Mouse (Mus musculus) lung, adult 2 months (tissue): ENCODE results near the gene Spdl1. TPM values are rescaled to one million over a fixed set of nuclear protein-coding genes. Genes with fewer than 3 reads are reported as not detected.

Source experiments
- DNase-seq: peaks from one replicate; pipeline ENCODE4 v3.0.0; 2022
- H3K4me1 ChIP-seq: fragments of 200-500 bp; 2 replicates; pipeline ENCODE4 v1.6.1; 2011; ENCODE audit warnings: low read length; ENCODE audit not compliant: control insufficient read depth, insufficient read depth
- H3K4me3 ChIP-seq: fragments of 200-500 bp; replicated peaks from 2 replicates; pipeline ENCODE3; 2011; ENCODE audit warnings: low read depth, mild to moderate bottlenecking, control low read depth, low read length; ENCODE audit errors: extremely low read depth
- CTCF ChIP-seq: fragments of 200-500 bp; IDR thresholded peaks from 2 replicates; pipeline ENCODE4 v1.5.1; 2011; ENCODE audit warnings: mild to moderate bottlenecking, low read length, control low read depth; ENCODE audit not compliant: insufficient read depth
- POLR2A ChIP-seq: fragments of 200-500 bp; IDR thresholded peaks from 2 replicates; pipeline ENCODE4 v1.6.1; 2011; ENCODE audit warnings: low read depth, mild to moderate bottlenecking, control low read depth, low read length, borderline replicate concordance; ENCODE audit errors: extremely low read depth
- WGBS: fragments of 180-500 bp; shearing (Covaris S2); methylation state at CpG from one replicate; pipeline ENCODE4 v1.1.7; 2018; 5-methylcytosine and 5-hydroxymethylcytosine counted together
- polyA plus RNA-seq: library from polyadenylated mRNA; depleted of rRNA; stranded (reverse); fragments of >200 nt; gene quantifications from 2 replicates; pipeline ENCODE4 v1.2.3, GENCODE M21; 2012; rRNA removed

The Spdl1 gene
- polyA plus RNA-seq, 1 experiment: 0.46 TPM

- no peak for DNase-seq
- no peak overlapping the region for H3K4me3 ChIP-seq
- whole genome bisulfite sequencing: 88% methylated on average over 8 of the region's 8 CpGs
- 0 out of 2 replicates have a peak, but pooled peaks cover 2% of the 10 kb centered on the region for H3K4me1 ChIP-seq
- TF ChIP-seq CTCF (no peak), POLR2A (no peak)
These were observed 63.5 kb downstream of the Spdl1 start for GRCm38 (mm10) chr11:34769946-34770345.

GRCm38 (mm10) chr11:34769396-34769795, 64.0 kb downstream of the Spdl1 start:
- Histone ChIP-seq H3K4me1 (0 out of 2 replicates have a peak, but pooled peaks cover 2% of the 10 kb centered on the region), H3K4me3 (no peak overlapping the region)
- TF ChIP-seq CTCF (no peak), POLR2A (no peak)
- WGBS: 74% methylated on average over 2 of the region's 2 CpGs
- DNase-seq: no peak

- Histone ChIP-seq H3K4me1 (no peaks in the 10 kb centered on the region), H3K4me3 (no peak overlapping the region)
- no peak for DNase-seq
- 63% methylated on average over 5 of the region's 5 CpGs for WGBS
- TF ChIP-seq CTCF (no peak), POLR2A (no peak)
These were observed 69.6 kb downstream of the Spdl1 start for GRCm38 (mm10) chr11:34763739-34764361.

GRCm38 (mm10) chr11:34762570-34763127, 70.8 kb downstream of the Spdl1 start:
- Histone ChIP-seq H3K4me3 (no peak overlapping the region), H3K4me1 (no peaks in the 10 kb centered on the region)
- TF ChIP-seq POLR2A (no peak), CTCF (no peak)
- DNase-seq: no peak
- 84% methylated on average over 5 of the region's 5 CpGs for WGBS

GRCm38 (mm10) chr11:34762125-34762524, 71.3 kb downstream of the Spdl1 start:
- DNase-seq: no peak
- Histone ChIP-seq H3K4me1 (no peaks in the 10 kb centered on the region), H3K4me3 (no peak overlapping the region)
- TF ChIP-seq POLR2A (no peak), CTCF (no peak)
- 79% methylated on average over 6 of the region's 6 CpGs for WGBS

- Histone ChIP-seq H3K4me1 (no peaks in the 10 kb centered on the region), H3K4me3 (no peak overlapping the region)
- DNase-seq: no peak
- TF ChIP-seq POLR2A (no peak), CTCF (no peak)
- WGBS: 72% methylated on average over 4 of the region's 4 CpGs
These were observed 73.9 kb downstream of the Spdl1 start for GRCm38 (mm10) chr11:34759582-34759981.

Other genes with a start within 250 kb of the Spdl1 start
- gene Dock2, start 49.7 kb downstream of the Spdl1 start, polyA plus RNA-seq: 5.3 and 8.7 TPM in 2 replicates